Mouse (Mus musculus) adrenal gland, adult 8-10 months (tissue): ENCODE results near the gene Cript. TPM values are rescaled to one million over a fixed set of nuclear protein-coding genes. Genes with fewer than 3 reads are reported as not detected.
"Not testable (repeated sequence)": the region's sequence is repeated elsewhere in the genome, so short reads cannot be mapped to it uniquely, and the experiment has no call there.

ENCODE experiments used
- DNase-seq: peaks from one replicate; pipeline ENCODE4 v3.0.0; 2022
- total RNA-seq, 4 experiments: library from RNA; stranded (reverse); gene quantifications; 2 replicates each; pipeline ENCODE4 v1.2.4; 2022

Gene Cript
- total RNA-seq, 4 experiments from 2014 or later: 53.2 to 83.7 (median 71.9) TPM

GRCm38 (mm10) chr17:87050469-87051175 lies 25.3 kb downstream of the Cript start:
- DNase-seq: peak; percentile 89

- DNase-seq: no peak
Measured at GRCm38 (mm10) chr17:87051652-87052051, 26.3 kb downstream of the Cript start.

GRCm38 (mm10) chr17:87052432-87052831 lies 27.1 kb downstream of the Cript start:
- no peak for DNase-seq

GRCm38 (mm10) chr17:87053921-87054320 lies 28.6 kb downstream of the Cript start:
- DNase-seq: no peak

GRCm38 (mm10) chr17:87055051-87055459 lies 29.7 kb downstream of the Cript start:
- DNase-seq: peak; percentile 90

GRCm38 (mm10) chr17:87055663-87056062 lies 30.3 kb downstream of the Cript start:
- no peak for DNase-seq

- DNase-seq: no peak
Measured at GRCm38 (mm10) chr17:87056761-87057160, 31.4 kb downstream of the Cript start.

- DNase-seq: no peak
Measured at GRCm38 (mm10) chr17:87057486-87058266, 32.3 kb downstream of the Cript start.

- no peak for DNase-seq
Measured at GRCm38 (mm10) chr17:87062639-87063038, 37.3 kb downstream of the Cript start.

- no peak for DNase-seq
Measured at GRCm38 (mm10) chr17:87063461-87063860, 38.1 kb downstream of the Cript start.

GRCm38 (mm10) chr17:87063969-87064368 lies 38.6 kb downstream of the Cript start:
- DNase-seq: no peak

- DNase-seq: no peak
Measured at GRCm38 (mm10) chr17:87068997-87069396, 43.6 kb downstream of the Cript start.

GRCm38 (mm10) chr17:87072183-87072582 lies 46.8 kb downstream of the Cript start:
- DNase-seq: not testable (repeated sequence)

- no peak for DNase-seq
Measured at GRCm38 (mm10) chr17:87072766-87073440, 47.6 kb downstream of the Cript start.

GRCm38 (mm10) chr17:87073470-87073869 lies 48.1 kb downstream of the Cript start:
- DNase-seq: no peak

GRCm38 (mm10) chr17:87078217-87078616 lies 52.9 kb downstream of the Cript start:
- not testable (repeated sequence) for DNase-seq

GRCm38 (mm10) chr17:87080724-87081123 lies 55.4 kb downstream of the Cript start:
- no peak for DNase-seq

- no peak for DNase-seq
Measured at GRCm38 (mm10) chr17:87082547-87082946, 57.2 kb downstream of the Cript start.

- no peak for DNase-seq
Measured at GRCm38 (mm10) chr17:87083671-87084070, 58.3 kb downstream of the Cript start.
